Mouse (Mus musculus): ENCODE measurements around the gene Proca1.

GRCm38 (mm10) chr11:78163681-78164603, 29.2 kb upstream of the Proca1 start:
- TF ChIP-seq CTCF (IDR thresholded peaks at IDR 0.05; ENCODE audit: extremely low read depth, insufficient read length, insufficient replicate concordance, low read depth, low read length) (no peak), POLR2A (IDR thresholded peaks at IDR 0.05; ENCODE audit: low read depth, low read length) (no peak)

Measured in small intestine, adult 2 months (tissue).